Mouse (Mus musculus) kidney, adult 11 months (tissue): ENCODE measurements around the gene 3110040M04Rik.

Experiments used
- DNase-seq: peaks from one replicate; pipeline ENCODE4 v3.0.0; 2022

3110040M04Rik gene

DNA sequence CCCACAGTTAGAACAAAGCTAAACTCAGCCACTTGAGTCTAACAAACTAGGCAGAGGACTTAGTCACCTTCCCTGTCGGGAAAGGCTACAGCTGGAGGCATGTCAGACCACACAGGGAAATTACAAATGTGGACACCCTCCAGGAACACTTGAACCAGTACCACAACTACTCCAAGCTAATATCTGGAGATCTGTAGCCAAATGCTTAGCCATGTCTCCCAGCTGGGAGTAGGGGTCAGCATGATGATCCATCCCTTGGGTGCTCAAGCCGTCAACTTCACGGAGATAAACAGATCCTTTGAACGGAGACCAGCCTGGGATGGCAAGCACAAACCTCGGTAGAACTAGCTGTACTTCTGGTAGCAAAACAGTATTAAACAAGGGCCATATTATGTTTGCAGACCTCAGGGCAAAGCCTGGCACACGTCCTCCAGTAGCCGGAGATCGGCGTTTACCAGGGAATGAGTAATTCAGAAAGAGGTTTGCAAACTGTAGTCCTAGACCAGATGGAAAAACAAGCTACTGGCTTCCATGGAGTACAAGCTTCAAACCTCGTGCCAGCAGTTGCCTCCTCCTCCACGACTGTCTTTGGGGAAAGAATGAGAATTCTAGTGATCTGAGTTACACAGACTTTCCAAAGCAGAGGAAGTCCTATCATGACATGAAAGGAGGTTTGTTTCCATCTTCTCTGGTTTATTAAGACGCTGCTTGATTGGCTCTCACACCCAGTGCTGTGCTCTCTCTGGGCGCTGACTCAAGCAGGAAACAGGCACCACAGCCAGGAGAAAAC lies 32.4 kb downstream of the 3110040M04Rik start:
- DNase-seq, result no peak

DNA sequence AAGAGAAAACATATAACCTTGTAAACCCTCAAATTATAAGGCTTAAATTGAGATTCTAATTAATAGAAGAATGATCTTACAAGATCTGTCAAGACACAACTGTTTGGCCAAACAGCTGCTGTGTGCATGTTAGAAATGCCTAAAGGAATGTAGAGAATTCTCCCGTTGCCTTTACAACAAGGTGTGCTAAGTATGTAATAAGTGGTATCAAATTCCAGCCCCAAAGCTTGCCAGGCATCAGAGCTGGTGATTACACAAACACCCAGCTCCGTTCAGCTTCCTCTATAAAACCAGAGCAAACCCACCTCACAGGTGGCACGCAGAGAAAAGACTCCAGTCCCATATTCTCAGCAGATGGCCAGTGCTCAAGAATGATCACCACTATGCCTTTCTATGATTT lies 33.9 kb downstream of the 3110040M04Rik start:
- DNase-seq, result no peak

DNA sequence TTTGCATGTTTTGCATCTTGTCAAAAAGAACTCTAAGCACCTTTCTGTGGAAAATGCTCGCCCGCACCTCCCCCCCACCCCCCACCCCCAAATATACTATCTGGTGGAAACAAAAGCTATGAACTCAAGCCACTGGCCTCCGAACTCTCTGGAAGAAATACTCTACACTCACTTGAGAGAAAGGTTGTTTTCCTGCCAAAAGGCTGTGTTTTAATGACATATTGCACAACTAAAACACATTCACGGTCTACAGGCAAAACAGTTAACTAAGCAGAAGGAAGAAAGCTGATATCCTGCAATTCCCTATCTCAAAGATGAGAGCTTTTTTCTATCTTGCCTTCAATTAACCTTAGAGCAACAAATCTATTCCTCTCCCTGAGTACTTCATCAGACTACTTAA lies 39.4 kb downstream of the 3110040M04Rik start:
- no peak for DNase-seq

DNA sequence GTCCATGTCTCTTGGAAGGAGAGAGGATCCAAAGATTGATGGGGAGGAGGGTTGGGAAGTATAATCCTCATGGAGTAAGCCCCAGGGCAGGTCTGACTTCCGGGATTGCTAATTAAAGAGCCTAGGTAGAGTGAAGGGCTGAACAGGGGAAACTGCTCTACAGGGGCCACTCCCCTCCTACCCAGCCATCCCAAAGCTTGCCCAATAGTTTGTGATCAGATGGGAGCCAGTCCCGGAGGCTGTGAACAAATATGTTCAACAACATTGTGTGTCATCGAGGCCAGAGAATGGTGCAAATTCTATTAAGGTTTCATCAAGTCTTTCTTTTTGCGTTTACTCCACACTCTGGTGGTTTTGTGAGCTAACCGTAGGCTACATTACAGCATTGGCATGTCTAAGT lies 40.1 kb downstream of the 3110040M04Rik start:
- no peak for DNase-seq

DNA sequence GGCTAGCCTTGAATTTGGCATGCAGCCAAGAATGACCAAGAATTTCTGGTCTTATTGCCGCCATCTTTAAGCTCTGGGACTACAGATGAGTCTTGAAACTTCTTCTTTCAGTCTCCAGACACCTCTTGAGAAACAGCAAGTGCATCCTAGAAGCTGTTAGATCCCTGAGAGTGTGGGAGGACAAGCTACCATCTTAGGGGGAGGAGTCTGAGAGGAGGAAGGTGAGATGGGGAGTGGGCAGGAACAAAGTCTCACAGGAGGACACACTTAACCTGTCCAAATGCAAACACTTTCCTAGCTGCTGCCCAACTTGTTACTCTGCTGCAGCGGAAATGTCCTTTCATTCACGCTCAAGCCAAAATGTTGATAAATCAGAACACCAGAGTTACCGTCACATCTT lies 40.8 kb downstream of the 3110040M04Rik start:
- DNase-seq, result no peak

DNA sequence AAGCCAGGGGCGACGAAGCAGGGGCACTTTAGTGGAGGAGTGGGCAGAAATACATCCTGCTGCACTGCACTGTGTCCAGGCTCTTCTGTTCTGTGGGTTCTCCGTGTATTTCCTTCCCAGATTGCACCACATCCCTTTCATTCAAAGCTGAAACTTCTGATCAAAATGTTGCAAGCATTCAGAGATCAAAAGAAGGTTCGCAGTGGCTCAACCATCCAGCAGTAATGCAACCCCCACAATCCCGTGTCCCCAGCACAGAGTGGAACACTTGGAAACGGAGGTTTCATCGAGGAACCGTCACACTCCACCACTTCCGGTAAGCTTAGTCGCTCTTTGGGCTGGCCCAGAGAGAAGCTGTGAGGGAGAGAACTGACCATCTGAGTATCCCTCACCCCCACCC lies 41.2 kb downstream of the 3110040M04Rik start:
- DNase-seq, result no peak

DNA sequence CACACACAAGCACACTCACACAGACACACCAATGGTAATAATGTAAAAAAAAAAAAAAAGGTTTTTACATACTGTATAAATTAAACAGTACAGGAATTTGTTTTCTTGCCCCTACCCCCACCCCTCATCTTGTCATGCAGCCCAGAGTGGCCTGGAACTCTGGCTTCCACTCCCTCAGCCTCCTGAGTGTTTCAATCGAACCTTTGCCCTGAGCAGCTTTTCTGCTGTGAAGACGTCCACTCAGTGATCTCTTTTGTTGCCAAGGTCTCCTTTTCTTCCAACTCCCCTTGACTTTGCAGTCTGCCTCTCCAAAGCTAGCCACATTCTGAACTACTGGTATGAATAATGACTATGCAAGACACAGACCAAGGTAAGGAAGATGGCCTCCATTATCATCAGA lies 41.9 kb downstream of the 3110040M04Rik start:
- DNase-seq, result no peak

DNA sequence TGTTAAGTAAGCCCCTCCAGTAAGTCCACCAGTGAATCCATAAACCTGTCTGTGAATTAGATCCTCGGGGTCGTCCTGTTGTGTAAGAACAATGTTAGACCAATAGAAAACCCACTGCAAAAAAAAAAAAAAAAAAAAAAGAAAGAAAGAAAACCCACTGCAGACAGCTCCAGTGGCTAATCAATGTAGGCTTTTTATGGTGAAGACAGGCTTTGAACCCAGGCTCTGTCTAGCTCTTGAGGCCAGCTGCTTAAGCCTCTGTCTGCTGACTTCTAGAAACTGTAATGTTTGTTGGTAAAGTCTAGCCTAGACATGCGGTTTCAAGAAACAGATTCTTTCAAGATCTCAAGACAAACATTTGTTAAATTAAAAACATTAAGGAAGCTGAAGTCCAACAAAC lies 46.2 kb downstream of the 3110040M04Rik start:
- no peak for DNase-seq

DNA sequence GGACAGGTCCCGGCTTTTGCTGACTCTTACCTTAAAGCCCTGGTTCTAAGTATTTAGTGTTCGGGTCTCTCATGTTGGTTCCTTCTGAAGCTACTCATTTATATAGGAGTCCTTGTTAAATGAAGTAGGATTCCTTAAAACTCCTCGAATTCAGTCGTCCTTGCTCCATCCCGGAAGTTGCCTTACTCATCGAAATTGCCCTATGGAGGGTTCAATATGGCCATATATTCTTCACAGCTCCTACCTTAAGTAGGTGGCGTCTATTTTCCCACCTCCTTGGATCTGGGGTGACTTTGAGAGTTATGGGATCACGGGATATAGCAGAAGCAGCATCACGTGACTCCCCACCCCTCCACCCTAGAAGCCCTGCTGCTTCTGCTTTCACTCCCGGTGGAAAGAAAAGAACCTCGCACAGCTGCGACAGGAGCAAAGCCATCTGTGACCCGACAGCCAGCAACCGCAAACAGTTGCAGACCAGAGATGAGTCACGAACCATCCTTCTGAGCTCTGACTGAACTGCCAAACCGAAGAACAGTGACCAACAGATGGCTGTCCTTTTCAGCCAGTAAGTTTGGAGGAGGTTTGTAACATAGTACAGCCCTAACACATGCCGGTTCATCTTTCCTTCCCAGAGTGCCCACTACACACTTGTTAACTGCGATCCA lies 46.7 kb downstream of the 3110040M04Rik start:
- peak; percentile 38 for DNase-seq

DNA sequence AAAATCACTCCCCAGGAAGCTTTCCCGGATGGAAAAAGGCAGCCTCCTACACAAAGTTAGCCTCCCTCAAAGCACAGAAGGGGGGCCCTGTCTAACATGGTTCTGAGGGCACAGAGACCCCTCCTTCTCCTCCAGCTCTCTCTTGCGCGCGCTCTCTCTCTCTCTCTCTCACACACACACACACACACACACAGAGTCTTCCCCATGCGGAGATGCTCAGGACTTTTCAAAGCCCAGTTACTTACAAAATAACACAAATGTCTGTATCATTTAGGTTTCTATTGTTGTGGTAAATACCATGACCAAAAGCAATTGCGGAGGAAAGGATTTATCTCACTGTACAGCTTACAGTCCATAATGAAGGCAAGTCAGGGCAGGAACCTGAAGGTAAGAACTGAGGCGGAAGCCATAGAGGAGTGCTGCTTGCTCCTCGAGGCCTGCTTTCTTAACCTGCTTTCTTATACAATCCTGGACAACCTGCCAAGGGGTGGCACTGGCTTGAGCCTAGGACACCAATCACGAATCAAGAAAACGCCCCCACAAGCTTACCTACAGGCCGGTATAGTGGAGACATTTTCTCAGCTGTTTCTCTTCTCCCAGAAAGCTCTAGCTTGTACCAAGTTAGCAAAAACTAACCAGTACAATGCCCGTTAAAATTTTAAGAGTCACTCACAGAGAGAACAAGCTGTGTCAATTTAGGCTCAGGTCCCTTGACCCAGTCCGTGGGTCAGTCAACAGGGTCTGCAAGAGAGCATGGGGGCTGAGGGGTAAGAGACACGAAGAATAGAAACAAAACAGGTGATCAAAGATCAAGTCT lies 47.5 kb downstream of the 3110040M04Rik start:
- no peak for DNase-seq
